13 mouse cellular contexts compared by ENCODE assay signal in genomic region chr4:136757096-136757495, GRCm38 (mm10).
DNase-seq lines count a peak whose midpoint lies in the region; ATAC-seq and TF ChIP-seq lines count a peak whose summit lies in the region.
"Had no signal": no experiment of that assay in that cellular context is flagged by ENCODE, and none has a peak within 500 bp of the region (broad histone marks: within the 10 kb centered on the region; RNA-seq: fewer than 3 reads in every experiment).

No protein-coding gene starts in this region.

- peak overlapping the region; percentile 98 for H3K27ac ChIP-seq in hindbrain, embryonic 12.5 days
- H3K27ac ChIP-seq in midbrain, embryonic 14.5 days (replicated peaks; ENCODE audit: low read depth, low read length): peak overlapping the region; percentile 98
- H3K27ac ChIP-seq in kidney, embryonic 16.5 days (ENCODE audit: low read length): no peak overlapping the region
- H3K27ac ChIP-seq: heart, adult 2 months; kidney, postnatal 0 days; limb, embryonic 13.5 days had no signal

- no peak for TF ChIP-seq POLR2A in brain, embryonic 14.5 days (IDR thresholded peaks at IDR 0.05; ENCODE audit: borderline replicate concordance, extremely low read depth, insufficient read depth, insufficient read length, poor library complexity, severe bottlenecking)

- peaks cover 91% of the 10 kb centered on the region for H3K4me1 ChIP-seq in hindbrain, embryonic 12.5 days
- peaks cover 84% of the 10 kb centered on the region for H3K4me1 ChIP-seq in midbrain, embryonic 14.5 days (ENCODE audit: control insufficient read depth, insufficient read depth, low read length)
- H3K4me1 ChIP-seq in kidney, embryonic 16.5 days (ENCODE audit: insufficient read depth, low read length): peaks cover 42% of the 10 kb centered on the region

- no peaks in the 10 kb centered on the region for H3K36me3 ChIP-seq in hindbrain, embryonic 12.5 days
- peaks cover 13% of the 10 kb centered on the region for H3K36me3 ChIP-seq in midbrain, embryonic 14.5 days (ENCODE audit: control insufficient read depth, insufficient read depth, low read length)
- H3K36me3 ChIP-seq in kidney, embryonic 16.5 days (ENCODE audit: insufficient read depth, low read length): no peaks in the 10 kb centered on the region

- peak overlapping the region; percentile 45 for H3K4me2 ChIP-seq in hindbrain, embryonic 12.5 days (replicated peaks)
- peak overlapping the region; percentile 27 for H3K4me2 ChIP-seq in midbrain, embryonic 14.5 days (ENCODE audit: low read length)
- no peak overlapping the region for H3K4me2 ChIP-seq in kidney, embryonic 16.5 days (replicated peaks; ENCODE audit: low read depth, low read length)
- H3K4me2 ChIP-seq: limb, embryonic 13.5 days had no signal

- H3K27me3 ChIP-seq in hindbrain, embryonic 12.5 days: no peaks in the 10 kb centered on the region
- H3K27me3 ChIP-seq in midbrain, embryonic 14.5 days (ENCODE audit: control insufficient read depth, insufficient read depth, low read length): no peaks in the 10 kb centered on the region
- no peaks in the 10 kb centered on the region for H3K27me3 ChIP-seq in kidney, embryonic 16.5 days (ENCODE audit: insufficient read depth, low read length)

- 20% methylated on average over 4 of the region's 4 CpGs for WGBS in hindbrain, embryonic 12.5 days
- WGBS in midbrain, embryonic 14.5 days: 4% methylated on average over 4 of the region's 4 CpGs
- WGBS in kidney, embryonic 16.5 days: 69% methylated on average over 4 of the region's 4 CpGs

- DNase-seq in brain, embryonic 14.5 days (ENCODE audit: low read depth): peak; percentile 72
- peak; percentile 78 for DNase-seq in embryo, embryonic 11 days
- DNase-seq in midbrain, embryonic 14.5 days: peak; percentile 78
- DNase-seq in testis, postnatal 14 days (ENCODE audit: low spot score): no peak
- DNase-seq in ovary, postnatal 10 days (ENCODE audit: low spot score): no peak
- DNase-seq: cerebellum, postnatal 14 days; heart, adult 2 months; heart, postnatal 36 days; lung, adult 2 months had no signal

- no peak overlapping the region for H3K4me3 ChIP-seq in hindbrain, embryonic 12.5 days
- no peak overlapping the region for H3K4me3 ChIP-seq in midbrain, embryonic 14.5 days (replicated peaks; ENCODE audit: low read depth, low read length)
- no peak overlapping the region for H3K4me3 ChIP-seq in kidney, embryonic 16.5 days (ENCODE audit: low read length)
- H3K4me3 ChIP-seq: heart, adult 2 months; limb, embryonic 13.5 days had no signal

- H3K9me3 ChIP-seq in hindbrain, embryonic 12.5 days (replicated peaks): no peaks in the 10 kb centered on the region
- H3K9me3 ChIP-seq in midbrain, embryonic 14.5 days (ENCODE audit: control insufficient read depth, low read length): no peaks in the 10 kb centered on the region
- H3K9me3 ChIP-seq in kidney, embryonic 16.5 days (ENCODE audit: low read length): no peaks in the 10 kb centered on the region
- H3K9me3 ChIP-seq: limb, embryonic 13.5 days had no signal

- peak; percentile 27 for ATAC-seq in hindbrain, embryonic 12.5 days (ENCODE audit: low FRiP score)
- no peak for ATAC-seq in midbrain, embryonic 14.5 days (ENCODE audit: low FRiP score, low TSS enrichment)
- no peak for ATAC-seq in kidney, embryonic 16.5 days (ENCODE audit: low FRiP score, low TSS enrichment)

- TF ChIP-seq CTCF in brain, embryonic 14.5 days (IDR thresholded peaks at IDR 0.05; ENCODE audit: borderline replicate concordance, extremely low read depth, insufficient read depth, insufficient read length): no peak

- H3K9ac ChIP-seq in hindbrain, embryonic 12.5 days: peak overlapping the region; percentile 61
- H3K9ac ChIP-seq in midbrain, embryonic 14.5 days (replicated peaks; ENCODE audit: low read length): peak overlapping the region; percentile 50; the same call in 1 of the 2 replicates
- H3K9ac ChIP-seq in kidney, embryonic 16.5 days (replicated peaks; ENCODE audit: low read length): no peak overlapping the region; the same call in 1 of the 2 replicates

Comparison
In these comparisons a context has a peak if more than half of its experiments do, and no peak if none do; other contexts are left out.
1. DNase-seq: peak in brain, embryonic 14.5 days (single experiment), embryo, embryonic 11 days (single experiment) and midbrain, embryonic 14.5 days (single experiment); none in testis, postnatal 14 days (single experiment) and ovary, postnatal 10 days (single experiment).